Mouse (Mus musculus) thymus, postnatal 36 days (tissue): Measurements from ENCODE around the gene Rgmb.

Experiments
- DNase-seq, 2 experiments: peaks; one replicate each; pipeline ENCODE4 v3.0.0; 2022; ENCODE audit warnings: mixed read lengths in 2 of 2

Gene Rgmb

DNA sequence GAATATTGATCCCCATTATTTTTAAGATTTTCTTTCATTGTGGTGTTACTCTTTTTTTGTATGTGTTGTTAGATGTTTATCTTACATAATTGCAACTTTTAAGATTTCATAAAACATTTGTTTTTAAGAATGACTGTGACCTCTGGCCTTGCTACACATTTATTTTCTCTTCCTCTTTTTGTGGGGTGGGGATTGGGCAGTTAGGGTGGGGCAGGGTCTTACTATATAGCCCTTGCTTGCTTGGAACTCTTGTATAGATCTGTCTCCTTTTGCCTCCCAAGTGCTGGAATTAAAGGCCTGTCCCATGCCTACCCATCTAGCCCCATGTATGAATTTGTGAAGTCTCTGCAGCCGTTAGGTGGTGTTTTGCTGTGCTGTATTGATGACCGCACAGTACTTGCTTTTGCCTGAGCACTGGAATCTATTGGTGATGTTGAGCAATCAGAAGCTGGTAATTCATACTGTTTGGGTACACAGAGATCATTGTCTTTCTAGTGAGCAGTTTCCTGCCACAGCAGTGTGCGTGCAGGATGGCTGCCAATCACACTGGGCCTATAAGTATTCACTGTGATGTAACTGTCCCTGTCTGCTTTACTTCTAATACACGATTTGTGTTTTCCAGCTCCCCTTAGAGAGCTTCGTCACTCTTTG is 56.1 kb downstream of the Rgmb start:
- no peak for DNase-seq

DNA sequence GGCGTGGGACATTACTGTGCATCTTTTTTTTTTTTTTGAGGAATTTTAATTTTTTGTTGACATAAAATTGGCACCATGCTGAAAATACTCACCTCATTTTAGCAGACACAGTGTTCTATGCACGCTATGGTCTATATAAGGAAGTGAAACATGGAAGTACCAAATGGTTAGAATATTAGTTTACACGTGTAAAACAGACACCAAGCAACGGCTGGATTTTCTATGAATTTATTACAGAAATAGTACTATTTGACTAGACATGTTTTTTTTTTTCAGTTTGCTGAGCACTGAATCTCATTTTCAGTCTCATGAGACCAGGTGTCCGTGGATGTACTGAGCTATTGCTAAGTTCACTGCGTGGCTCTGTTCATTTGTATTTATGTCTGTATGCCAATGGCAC is 56.9 kb downstream of the Rgmb start:
- DNase-seq: no peak

DNA sequence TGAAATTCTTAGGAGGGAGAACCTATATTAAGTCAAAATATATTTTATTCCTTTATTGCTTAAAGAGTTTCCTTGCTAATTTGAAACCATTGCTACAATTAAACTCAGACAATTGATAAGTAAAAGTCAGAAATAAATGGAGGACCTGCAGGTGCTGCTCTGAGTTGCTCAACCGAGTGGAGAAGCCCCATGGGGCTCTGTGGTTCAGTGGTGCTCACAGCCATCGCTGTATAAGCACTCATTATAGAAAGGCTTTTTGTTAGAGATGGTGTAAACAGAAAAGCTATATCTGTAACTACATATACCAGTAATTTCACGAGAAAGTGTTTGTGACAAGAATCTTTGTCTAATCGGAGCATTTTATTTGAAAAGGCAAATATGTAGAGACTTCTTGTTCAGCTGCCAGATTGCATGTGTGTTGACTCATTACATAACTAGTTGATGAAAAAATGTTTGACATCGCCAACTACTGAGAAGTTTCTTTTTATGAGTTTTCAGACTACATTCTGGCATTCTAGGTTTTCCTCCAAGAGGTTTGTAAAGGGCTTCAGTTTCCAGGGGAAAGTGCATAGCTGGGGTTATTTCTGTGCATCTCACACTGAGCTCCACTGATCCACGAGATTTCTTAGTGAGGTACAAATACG is 61.6 kb downstream of the Rgmb start:
- DNase-seq: no peak

DNA sequence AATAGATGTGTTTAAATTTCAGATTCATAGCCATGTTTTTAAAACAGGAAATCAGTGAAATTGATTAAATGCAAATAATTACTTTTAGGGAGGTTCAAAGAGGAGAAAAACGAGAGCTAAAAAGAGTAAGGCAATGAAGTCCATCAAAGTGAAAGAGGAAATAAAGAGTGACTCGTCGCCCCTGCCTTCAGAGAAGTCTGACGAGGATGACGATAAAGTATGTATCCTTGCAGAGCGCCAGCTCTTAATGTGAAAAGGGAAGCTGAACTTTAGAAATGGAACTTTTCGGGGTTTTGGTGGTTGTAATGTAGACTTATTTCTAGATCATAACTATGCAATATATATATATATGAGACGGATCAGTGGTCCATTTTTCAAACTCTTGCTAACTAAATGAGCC is 69.6 kb downstream of the Rgmb start:
- DNase-seq: no peak
